Mouse (Mus musculus) spleen, adult 2 months (tissue): Measurements from ENCODE around the gene Ccdc174.

Source experiments
- CTCF ChIP-seq: fragments of 200-500 bp; IDR thresholded peaks from 2 replicates; pipeline ENCODE4 v1.5.1; 2011; ENCODE audit warnings: mild to moderate bottlenecking, inconsistent platforms; ENCODE audit not compliant: insufficient read depth, insufficient read length, insufficient replicate concordance; ENCODE audit errors: extremely low read depth
- POLR2A ChIP-seq: fragments of 200-500 bp; IDR thresholded peaks from 2 replicates; pipeline ENCODE4 v1.6.1; 2011; ENCODE audit warnings: low read depth, low read length, inconsistent platforms

- TF ChIP-seq CTCF (no peak), POLR2A (no peak)
Measured at GRCm38 (mm10) chr6:91839010-91839871, 38.6 kb upstream of the Ccdc174 start.
